Mouse (Mus musculus) liver, embryonic 12.5 days (tissue): ENCODE data around the gene P2rx3. TPM values are rescaled to one million over a fixed set of nuclear protein-coding genes. Genes with fewer than 3 reads are reported as not detected.

Source experiments
- ATAC-seq: fragments of 200-750 bp; cut with Nextera tagmentation; 2 replicates; pipeline ENCODE4 v1.8.0; 2017; ENCODE audit warnings: moderate number of reproducible peaks, mild to moderate bottlenecking, moderate library complexity
- H3K27ac ChIP-seq: fragments of 300-500 bp; sonication (generic); 2 replicates; pipeline ENCODE4 v1.5.1; 2016; ENCODE audit warnings: mild to moderate bottlenecking
- H3K27me3 ChIP-seq: fragments of 300-500 bp; sonication (generic); replicated peaks from 2 replicates; pipeline ENCODE4 v1.6.1; 2016; ENCODE audit warnings: mild to moderate bottlenecking, moderate library complexity
- H3K36me3 ChIP-seq: fragments of 300-500 bp; sonication (generic); 2 replicates; pipeline ENCODE4 v1.6.1; 2016; ENCODE audit warnings: mild to moderate bottlenecking, moderate library complexity
- H3K4me1 ChIP-seq: fragments of 300-500 bp; sonication (generic); 2 replicates; pipeline ENCODE4 v1.6.1; 2016
- H3K4me2 ChIP-seq: fragments of 300-500 bp; sonication (generic); 2 replicates; pipeline ENCODE4 v1.6.1; 2016; ENCODE audit warnings: mild to moderate bottlenecking, moderate library complexity
- H3K4me3 ChIP-seq: fragments of 300-500 bp; sonication (generic); 2 replicates; pipeline ENCODE4 v1.5.1; 2016; ENCODE audit warnings: mild to moderate bottlenecking, moderate library complexity
- H3K9ac ChIP-seq: fragments of 300-500 bp; sonication (generic); 2 replicates; pipeline ENCODE4 v1.6.1; 2016; ENCODE audit warnings: mild to moderate bottlenecking, moderate library complexity
- H3K9me3 ChIP-seq: fragments of 300-500 bp; sonication (generic); replicated peaks from 2 replicates; pipeline ENCODE4 v1.6.1; 2016; ENCODE audit warnings: mild to moderate bottlenecking, moderate library complexity
- WGBS: fragments of 180-500 bp; shearing (Covaris S2); methylation state at CpG from one replicate; pipeline ENCODE4 v1.1.7; 2016; ENCODE audit not compliant: insufficient replicate concordance; 5-methylcytosine and 5-hydroxymethylcytosine counted together
- polyA plus RNA-seq: library from polyadenylated mRNA; unstranded; fragments of >200 nt; fragmentation: Nextera tagmentation; extraction: Ambion mirVana; gene quantifications from 2 replicates; pipeline ENCODE4 v1.2.1, GENCODE M21; 2016

Gene P2rx3
- polyA plus RNA-seq, 1 experiment from 2014 or later, result 0.61 TPM

- Histone ChIP-seq H3K9ac (no peak overlapping the region), H3K9me3 (no peaks in the 10 kb centered on the region), H3K27me3 (no peaks in the 10 kb centered on the region), H3K4me1 (0 out of 2 replicates have a peak, but pooled peaks cover 6% of the 10 kb centered on the region), H3K4me2 (no peak overlapping the region), H3K4me3 (no peak overlapping the region), H3K27ac (no peak overlapping the region), H3K36me3 (peaks cover 11% of the 10 kb centered on the region)
- 84% methylated on average over 7 of the region's 7 CpGs for WGBS
- ATAC-seq, result no peak
Measured at GRCm38 (mm10) chr2:84964111-84964801, 73.0 kb downstream of the P2rx3 start.

DNA sequence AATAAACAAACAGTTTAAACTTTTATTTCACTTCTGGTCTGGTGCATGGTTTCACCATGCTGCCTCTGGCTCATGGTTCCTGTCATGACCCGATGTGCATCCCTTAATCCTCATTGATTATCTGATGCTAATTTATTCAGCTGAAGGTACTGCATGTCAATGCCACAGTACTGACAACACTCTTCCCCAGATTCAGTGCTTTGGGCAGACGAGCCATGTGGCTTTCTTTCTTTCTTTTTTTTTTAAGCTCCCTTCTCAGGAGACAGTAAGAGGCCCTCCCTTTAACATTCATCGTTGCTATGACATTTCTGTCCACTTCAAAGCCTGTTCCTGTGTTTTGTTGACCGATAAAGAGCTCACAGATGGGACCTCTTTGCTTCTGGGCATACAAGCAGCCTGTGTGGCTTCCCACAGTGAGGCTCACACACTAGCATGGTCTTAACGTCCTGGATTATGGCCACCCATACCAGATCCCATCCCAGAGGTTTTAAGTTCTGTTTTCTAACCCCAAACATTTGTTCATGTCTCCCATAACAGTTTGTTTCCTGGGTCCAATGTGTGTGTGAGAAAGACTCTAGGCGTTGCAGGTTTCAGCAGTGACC is 74.3 kb downstream of the P2rx3 start:
- no peak overlapping the region for H3K9ac ChIP-seq
- WGBS, result 56% methylated on average over 6 of the region's 6 CpGs
- no peak overlapping the region for H3K27ac ChIP-seq
- no peak overlapping the region for H3K4me2 ChIP-seq
- H3K9me3 ChIP-seq, result no peaks in the 10 kb centered on the region
- no peak overlapping the region for H3K4me3 ChIP-seq
- peaks cover 24% of the 10 kb centered on the region for H3K36me3 ChIP-seq
- no peaks in the 10 kb centered on the region for H3K27me3 ChIP-seq
- 0 out of 2 replicates have a peak, but pooled peaks cover 6% of the 10 kb centered on the region for H3K4me1 ChIP-seq
- ATAC-seq, result no peak

GRCm38 (mm10) chr2:84961901-84962300 is 75.4 kb downstream of the P2rx3 start:
- Histone ChIP-seq H3K27me3 (no peaks in the 10 kb centered on the region), H3K27ac (no peak overlapping the region), H3K9ac (no peak overlapping the region), H3K36me3 (peaks cover 35% of the 10 kb centered on the region), H3K4me2 (no peak overlapping the region), H3K4me3 (no peak overlapping the region), H3K9me3 (no peaks in the 10 kb centered on the region), H3K4me1 (0 out of 2 replicates have a peak, but pooled peaks cover 6% of the 10 kb centered on the region)
- 79% methylated on average over 3 of the region's 3 CpGs for WGBS
- no peak for ATAC-seq

DNA sequence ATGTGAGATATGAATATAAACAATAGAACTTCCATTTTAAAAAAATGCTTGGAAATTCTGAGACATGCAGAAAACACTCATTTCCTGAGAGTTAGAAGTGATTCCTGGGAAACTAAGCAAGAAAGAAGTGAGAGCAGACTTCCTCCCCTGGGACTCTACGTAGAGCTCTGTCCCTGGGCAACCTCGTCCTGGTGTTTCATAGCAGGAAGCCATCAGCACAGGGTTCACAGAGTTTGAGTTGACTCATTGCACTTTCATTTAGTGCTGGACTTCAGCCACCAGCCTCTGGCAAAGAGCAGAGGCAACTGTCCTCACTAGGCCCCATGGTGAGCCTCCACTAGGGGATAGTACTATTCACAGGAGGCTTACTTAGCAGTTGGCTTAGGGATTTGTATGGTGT is 76.0 kb downstream of the P2rx3 start:
- Histone ChIP-seq H3K4me1 (0 out of 2 replicates have a peak, but pooled peaks cover 6% of the 10 kb centered on the region), H3K4me2 (no peak overlapping the region), H3K27ac (peak overlapping the region; percentile 23; the same call in 1 of the 2 replicates), H3K36me3 (peaks cover 41% of the 10 kb centered on the region), H3K27me3 (no peaks in the 10 kb centered on the region), H3K9ac (no peak overlapping the region), H3K9me3 (no peaks in the 10 kb centered on the region), H3K4me3 (no peak overlapping the region)
- ATAC-seq, result peak; percentile 20; the same call in 1 of the 2 replicates
- WGBS, result 66% methylated on average over 2 of the region's 2 CpGs

DNA sequence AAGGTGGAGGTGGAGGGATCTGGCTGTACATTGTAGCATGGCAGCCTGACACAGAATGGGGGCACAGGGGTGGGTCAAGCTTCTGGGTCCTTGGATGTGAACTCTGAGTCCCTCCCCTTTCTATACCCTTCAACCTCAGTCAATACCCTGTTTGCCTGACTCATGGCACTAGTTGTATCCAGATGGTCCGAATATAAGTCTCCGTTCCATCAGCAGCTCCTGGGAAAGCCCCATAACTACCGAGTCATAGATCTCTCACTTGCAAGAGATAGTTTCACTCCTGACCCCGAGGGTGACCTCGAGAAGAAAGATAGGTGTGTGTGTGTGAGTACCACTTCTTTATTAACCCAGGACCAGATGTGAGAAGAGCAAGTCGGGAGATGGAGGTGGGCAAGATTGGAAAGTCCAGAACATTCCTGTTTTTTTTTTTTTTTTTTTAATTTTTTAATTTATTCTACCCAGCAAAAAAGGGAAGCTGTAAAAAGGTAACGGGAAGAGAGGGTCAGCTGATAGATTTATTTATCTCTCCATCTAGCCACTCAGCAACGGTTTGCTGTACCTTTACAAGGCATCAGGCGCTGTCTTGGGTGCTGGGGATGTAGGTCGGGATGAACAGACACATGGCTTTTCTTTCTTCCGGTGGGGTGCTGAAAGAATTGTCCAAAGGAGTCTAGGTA is 78.5 kb downstream of the P2rx3 start:
- ATAC-seq, result no peak
- Histone ChIP-seq H3K4me2 (no peak overlapping the region), H3K4me1 (0 out of 2 replicates have a peak, but pooled peaks cover 6% of the 10 kb centered on the region), H3K27ac (no peak overlapping the region), H3K4me3 (no peak overlapping the region), H3K9ac (no peak overlapping the region), H3K27me3 (no peaks in the 10 kb centered on the region), H3K36me3 (peaks cover 67% of the 10 kb centered on the region), H3K9me3 (no peaks in the 10 kb centered on the region)
- WGBS, result 78% methylated on average over 11 of the region's 11 CpGs

DNA sequence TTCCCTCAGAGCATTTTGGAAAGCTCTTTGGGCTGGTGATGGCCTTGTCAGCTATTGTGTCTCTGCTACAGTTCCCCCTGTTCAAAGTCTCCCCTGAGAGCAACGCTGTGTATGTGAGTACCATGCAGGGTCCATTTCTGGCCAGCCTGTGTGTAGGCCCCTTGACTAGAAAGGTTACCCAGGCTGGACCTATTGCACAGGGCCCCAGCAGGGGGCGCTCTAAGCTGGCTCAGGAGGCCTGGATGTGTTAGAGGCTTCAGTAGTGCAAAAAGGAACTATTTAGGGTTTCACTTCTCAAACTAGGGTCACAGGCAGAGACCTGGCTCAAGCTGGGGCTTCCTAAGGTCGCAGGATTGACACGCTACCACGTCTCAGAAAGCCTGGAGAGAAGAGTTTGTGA is 81.0 kb downstream of the P2rx3 start:
- 55% methylated on average over 5 of the region's 5 CpGs for WGBS
- Histone ChIP-seq H3K4me2 (no peak overlapping the region), H3K27ac (no peak overlapping the region; the same call in 1 of the 2 replicates), H3K4me1 (no peaks in the 10 kb centered on the region), H3K27me3 (no peaks in the 10 kb centered on the region), H3K9me3 (no peaks in the 10 kb centered on the region), H3K36me3 (peaks cover 91% of the 10 kb centered on the region), H3K4me3 (no peak overlapping the region), H3K9ac (no peak overlapping the region)
- ATAC-seq, result peak; percentile 43; the same call in 1 of the 2 replicates

DNA sequence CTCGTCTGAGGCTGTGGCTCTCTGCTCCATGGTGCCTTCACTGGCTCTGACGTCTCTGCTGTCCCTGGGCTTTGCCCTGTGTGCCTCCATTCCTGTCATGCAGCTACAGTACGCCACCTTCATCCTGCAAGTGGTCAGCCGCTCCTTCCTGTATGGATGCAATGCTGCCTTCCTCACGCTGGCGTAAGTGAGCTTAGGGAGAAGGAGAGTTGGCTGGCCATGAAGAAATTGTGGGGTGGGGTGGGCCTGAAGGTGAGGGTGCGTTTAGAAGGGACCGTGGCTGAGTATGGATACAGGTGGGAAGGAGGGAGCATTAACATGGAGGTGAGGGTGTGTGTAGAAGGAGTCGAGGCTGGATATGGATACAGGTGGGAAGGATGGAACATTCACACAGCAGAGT is 81.8 kb downstream of the P2rx3 start:
- H3K27ac ChIP-seq, result no peak overlapping the region

DNA sequence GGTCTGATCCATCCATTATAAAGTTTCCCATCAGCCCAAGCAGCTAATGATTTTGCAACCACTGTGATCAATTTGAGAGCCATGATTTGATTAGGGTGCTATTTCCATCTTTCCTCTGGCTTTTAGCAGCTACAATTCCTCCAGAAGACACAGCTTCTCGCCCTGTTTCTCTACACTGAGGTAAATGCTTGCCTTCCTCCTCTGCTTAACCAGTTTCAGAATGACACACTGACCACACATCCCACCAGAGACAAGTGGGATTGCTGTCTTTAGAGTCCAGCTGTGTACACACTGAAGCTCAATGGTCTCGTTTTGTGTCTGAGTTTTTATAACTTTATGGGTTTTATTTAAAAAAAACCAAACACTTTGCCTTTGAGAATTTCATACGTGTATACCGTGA is 84.6 kb downstream of the P2rx3 start:
- Histone ChIP-seq H3K4me3 (no peak overlapping the region), H3K4me2 (no peak overlapping the region), H3K36me3 (peaks cover 100% of the 10 kb centered on the region), H3K27me3 (no peaks in the 10 kb centered on the region), H3K9ac (no peak overlapping the region), H3K4me1 (peaks cover 5% of the 10 kb centered on the region; the same call in 1 of the 2 replicates), H3K27ac (no peak overlapping the region), H3K9me3 (no peaks in the 10 kb centered on the region)
- 82% methylated on average over 4 of the region's 4 CpGs for WGBS
- ATAC-seq, result no peak

More for the DNA sequence above, 81.8 kb downstream of the P2rx3 start:
- H3K9me3 ChIP-seq, result no peaks in the 10 kb centered on the region
- no peaks in the 10 kb centered on the region for H3K4me1 ChIP-seq
- H3K4me2 ChIP-seq, result no peak overlapping the region
- no peak overlapping the region for H3K9ac ChIP-seq
- ATAC-seq, result no peak
- 87% methylated on average over 9 of the region's 9 CpGs for WGBS
- H3K4me3 ChIP-seq, result no peak overlapping the region
- no peaks in the 10 kb centered on the region for H3K27me3 ChIP-seq
- peaks cover 99% of the 10 kb centered on the region for H3K36me3 ChIP-seq

DNA sequence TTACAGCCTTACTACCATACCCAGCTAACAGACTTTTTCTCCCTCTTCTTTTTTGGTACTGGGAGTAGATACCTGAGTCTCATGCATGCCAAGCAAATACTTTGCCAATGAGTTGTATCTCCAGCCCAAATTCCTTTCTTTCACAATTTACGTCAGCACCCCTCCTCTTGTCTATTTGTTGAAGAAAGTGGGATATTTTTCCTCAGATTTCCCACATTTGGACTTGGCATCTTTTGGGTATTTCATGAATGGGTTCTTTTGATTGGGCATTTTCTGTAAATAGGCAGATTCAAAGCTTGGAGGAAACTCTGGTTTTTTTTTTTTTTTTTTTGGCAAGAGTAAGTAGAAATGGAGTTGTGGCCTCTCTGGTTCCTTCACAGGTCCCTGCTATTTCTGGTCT is 85.0 kb downstream of the P2rx3 start:
- 98% methylated on average over 1 of the region's 1 CpGs for WGBS
- peaks cover 100% of the 10 kb centered on the region for H3K36me3 ChIP-seq
- no peak overlapping the region for H3K27ac ChIP-seq
- H3K4me3 ChIP-seq, result no peak overlapping the region
- H3K27me3 ChIP-seq, result no peaks in the 10 kb centered on the region
- no peak overlapping the region for H3K9ac ChIP-seq
- no peak overlapping the region for H3K4me2 ChIP-seq
- ATAC-seq, result no peak
- H3K9me3 ChIP-seq, result no peaks in the 10 kb centered on the region
- H3K4me1 ChIP-seq, result peaks cover 10% of the 10 kb centered on the region

DNA sequence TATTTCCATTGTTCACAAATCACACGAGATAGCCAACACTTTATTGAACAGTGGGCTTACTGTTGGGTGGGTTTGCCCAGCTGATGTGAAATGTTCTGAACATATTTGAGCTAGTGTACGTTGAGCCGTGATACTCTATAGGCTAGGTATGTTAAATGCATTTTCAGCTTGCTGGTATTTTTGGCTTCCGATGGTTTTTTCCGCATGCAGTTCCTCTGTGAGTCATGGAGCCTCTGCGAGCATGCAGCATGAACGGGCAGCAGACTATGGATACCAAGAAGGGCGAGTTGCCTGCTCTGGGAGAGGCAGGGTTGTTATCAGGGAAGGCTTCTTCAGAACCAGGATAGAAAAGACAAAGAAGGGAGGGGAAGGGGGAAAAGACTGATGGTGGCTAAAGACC is 86.2 kb downstream of the P2rx3 start:
- Histone ChIP-seq H3K4me1 (peaks cover 22% of the 10 kb centered on the region), H3K4me2 (no peak overlapping the region), H3K27me3 (no peaks in the 10 kb centered on the region), H3K27ac (no peak overlapping the region), H3K36me3 (peaks cover 100% of the 10 kb centered on the region), H3K9me3 (no peaks in the 10 kb centered on the region), H3K4me3 (no peak overlapping the region), H3K9ac (no peak overlapping the region)
- WGBS, result 89% methylated on average over 8 of the region's 8 CpGs
- no peak for ATAC-seq

DNA sequence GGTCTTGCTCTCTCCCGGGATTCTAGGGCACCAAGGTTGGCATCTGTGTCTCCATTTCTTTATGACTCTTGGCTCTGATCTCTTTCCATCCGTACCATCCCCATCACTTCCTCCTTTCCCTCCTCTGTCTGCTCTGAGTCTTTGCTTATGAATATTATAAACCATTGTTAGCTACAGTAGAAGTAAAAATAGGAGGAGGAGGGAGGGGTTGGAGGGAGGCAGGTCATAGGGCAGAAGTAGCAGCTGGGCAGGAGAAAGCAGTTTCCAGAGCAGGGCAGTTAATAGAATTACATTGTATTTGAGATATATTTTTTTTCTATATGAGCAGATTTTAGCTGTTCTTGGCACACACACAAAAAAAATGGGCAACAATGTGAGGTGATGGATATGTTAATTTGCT is 88.5 kb downstream of the P2rx3 start:
- ATAC-seq, result no peak
- Histone ChIP-seq H3K9me3 (no peaks in the 10 kb centered on the region), H3K4me1 (peaks cover 45% of the 10 kb centered on the region), H3K4me3 (no peak overlapping the region), H3K4me2 (no peak overlapping the region), H3K9ac (no peak overlapping the region), H3K36me3 (peaks cover 100% of the 10 kb centered on the region), H3K27me3 (no peaks in the 10 kb centered on the region), H3K27ac (no peak overlapping the region)
- WGBS, result 85% methylated on average over 2 of the region's 2 CpGs
